Mouse (Mus musculus) embryonic facial prominence, embryonic 11.5 days (tissue): ENCODE measurements around the gene Fam71f2. TPM values are rescaled to one million over a fixed set of nuclear protein-coding genes. Genes with fewer than 3 reads are reported as not detected.
A peak's percentile ranks its signal among the peaks of the same experiment; 100 is the strongest.

Experiments used
- ATAC-seq: fragments of 200-750 bp; cut with Nextera tagmentation; replicated peaks from 2 replicates; pipeline ENCODE4 v1.8.0; 2017; ENCODE audit warnings: low read depth; ENCODE audit not compliant: insufficient number of reproducible peaks, low FRiP score, low TSS enrichment
- DNase-seq: peaks from one replicate; pipeline ENCODE4 v3.0.0-alpha.2; 2015; ENCODE audit warnings: low spot score
- H3K27ac ChIP-seq: fragments of 300-500 bp; sonication (generic); replicated peaks from 2 replicates; pipeline ENCODE4 v1.5.1; 2014; ENCODE audit warnings: mild to moderate bottlenecking, low read depth, low read length, control low read depth
- H3K27me3 ChIP-seq: fragments of 300-500 bp; sonication (generic); 2 replicates; pipeline ENCODE4 v1.6.1; 2014; ENCODE audit warnings: mild to moderate bottlenecking, low read length, moderate library complexity, mixed read lengths; ENCODE audit not compliant: control insufficient read depth, insufficient read depth
- H3K36me3 ChIP-seq: fragments of 300-500 bp; sonication (generic); replicated peaks from 2 replicates; pipeline ENCODE4 v1.6.1; 2014; ENCODE audit warnings: low read depth, mild to moderate bottlenecking, low read length, moderate library complexity, mixed read lengths; ENCODE audit not compliant: control insufficient read depth, insufficient read depth
- H3K4me1 ChIP-seq: fragments of 300-500 bp; sonication (generic); 2 replicates; pipeline ENCODE4 v1.6.1; 2014; ENCODE audit warnings: low read length, mixed read lengths; ENCODE audit not compliant: control insufficient read depth, insufficient read depth
- H3K4me2 ChIP-seq: fragments of 300-500 bp; sonication (generic); 2 replicates; pipeline ENCODE4 v1.6.1; 2014; ENCODE audit warnings: low read depth, mild to moderate bottlenecking, control low read depth, low read length, moderate library complexity
- H3K4me3 ChIP-seq: fragments of 300-500 bp; sonication (generic); 2 replicates; pipeline ENCODE4 v1.5.1; 2014; ENCODE audit warnings: low read depth, low read length, control low read depth
- H3K9ac ChIP-seq: fragments of 300-500 bp; sonication (generic); replicated peaks from 2 replicates; pipeline ENCODE4 v1.6.1; 2014; ENCODE audit warnings: mild to moderate bottlenecking, control low read depth, low read length
- H3K9me3 ChIP-seq: fragments of 300-500 bp; sonication (generic); replicated peaks from 2 replicates; pipeline ENCODE4 v1.6.1; 2016; ENCODE audit warnings: mild to moderate bottlenecking, low read length, inconsistent platforms, mixed read lengths; ENCODE audit not compliant: control insufficient read depth
- WGBS: fragments of 180-500 bp; shearing (Covaris S2); extraction: QIAGEN DNeasy Blood & Tissue Kit; methylation state at CpG from one replicate; pipeline ENCODE4 v1.1.7; 2014; 5-methylcytosine and 5-hydroxymethylcytosine counted together
- polyA plus RNA-seq: library from polyadenylated mRNA; unstranded; fragments of >200 nt; fragmentation: Nextera tagmentation; extraction: Ambion mirVana; gene quantifications from 2 replicates; pipeline ENCODE4 v1.2.1, GENCODE M21; 2014

Fam71f2 gene
- polyA plus RNA-seq, 1 experiment from 2014 or later, result 0.79 TPM

DNA sequence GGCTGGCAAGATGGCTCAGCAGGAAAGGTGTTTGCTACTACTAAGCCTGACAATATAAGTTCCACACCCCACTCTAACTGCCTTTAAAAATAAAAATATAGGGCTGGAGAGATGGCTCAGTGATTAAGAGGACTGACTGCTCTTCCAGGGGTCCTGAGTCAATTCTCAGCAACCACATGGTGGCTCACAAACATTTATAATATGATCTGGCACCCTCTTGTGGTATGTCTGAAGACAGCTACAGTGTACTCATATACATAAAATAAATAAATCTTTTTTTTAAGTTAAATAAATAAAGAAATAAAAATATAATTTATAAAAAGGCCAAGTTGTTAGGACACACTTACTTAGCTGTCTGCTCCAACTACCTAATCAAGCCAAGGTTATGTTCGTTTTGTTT is 37.1 kb upstream of the Fam71f2 start:
- Histone ChIP-seq H3K4me2 (no peak overlapping the region), H3K4me1 (no peaks in the 10 kb centered on the region), H3K9me3 (no peaks in the 10 kb centered on the region), H3K27me3 (no peaks in the 10 kb centered on the region), H3K36me3 (no peaks in the 10 kb centered on the region), H3K4me3 (no peak overlapping the region), H3K9ac (no peak overlapping the region), H3K27ac (no peak overlapping the region)
- ATAC-seq, result no peak
- WGBS, result 79% methylated on average over 1 of the region's 1 CpGs
- DNase-seq, result no peak

- Histone ChIP-seq H3K4me2 (no peak overlapping the region), H3K4me1 (no peaks in the 10 kb centered on the region), H3K27ac (no peak overlapping the region), H3K9ac (no peak overlapping the region), H3K27me3 (no peaks in the 10 kb centered on the region), H3K4me3 (no peak overlapping the region), H3K9me3 (no peaks in the 10 kb centered on the region), H3K36me3 (no peaks in the 10 kb centered on the region)
- ATAC-seq (no peak), DNase-seq (no peak)
- 72% methylated on average over 14 of the region's 14 CpGs for WGBS
These were observed 33.9 kb upstream of the Fam71f2 start for GRCm38 (mm10) chr6:29245272-29246120.

GRCm38 (mm10) chr6:29246183-29246582 is 33.2 kb upstream of the Fam71f2 start:
- Histone ChIP-seq H3K36me3 (no peaks in the 10 kb centered on the region), H3K27me3 (no peaks in the 10 kb centered on the region), H3K4me3 (no peak overlapping the region), H3K4me1 (no peaks in the 10 kb centered on the region), H3K4me2 (no peak overlapping the region), H3K9ac (no peak overlapping the region), H3K9me3 (no peaks in the 10 kb centered on the region), H3K27ac (no peak overlapping the region)
- 77% methylated on average over 3 of the region's 3 CpGs for WGBS
- no peak for ATAC-seq
- DNase-seq, result no peak

GRCm38 (mm10) chr6:29246585-29246984 is 32.8 kb upstream of the Fam71f2 start:
- Histone ChIP-seq H3K9ac (no peak overlapping the region), H3K4me2 (no peak overlapping the region), H3K36me3 (no peaks in the 10 kb centered on the region), H3K9me3 (no peaks in the 10 kb centered on the region), H3K27ac (no peak overlapping the region), H3K27me3 (no peaks in the 10 kb centered on the region), H3K4me1 (no peaks in the 10 kb centered on the region), H3K4me3 (no peak overlapping the region)
- ATAC-seq (no peak), DNase-seq (no peak)
- WGBS, result 38% methylated on average over 5 of the region's 5 CpGs

- DNase-seq (no peak), ATAC-seq (no peak)
- H3K27ac ChIP-seq, result no peak overlapping the region
- H3K4me3 ChIP-seq, result no peak overlapping the region
- no peaks in the 10 kb centered on the region for H3K4me1 ChIP-seq
- WGBS, result 42% methylated on average over 4 of the region's 4 CpGs
- no peaks in the 10 kb centered on the region for H3K36me3 ChIP-seq
- no peaks in the 10 kb centered on the region for H3K27me3 ChIP-seq
- H3K4me2 ChIP-seq, result no peak overlapping the region
- H3K9ac ChIP-seq, result no peak overlapping the region
- no peaks in the 10 kb centered on the region for H3K9me3 ChIP-seq
These were observed 32.3 kb upstream of the Fam71f2 start for GRCm38 (mm10) chr6:29247072-29247471.

DNA sequence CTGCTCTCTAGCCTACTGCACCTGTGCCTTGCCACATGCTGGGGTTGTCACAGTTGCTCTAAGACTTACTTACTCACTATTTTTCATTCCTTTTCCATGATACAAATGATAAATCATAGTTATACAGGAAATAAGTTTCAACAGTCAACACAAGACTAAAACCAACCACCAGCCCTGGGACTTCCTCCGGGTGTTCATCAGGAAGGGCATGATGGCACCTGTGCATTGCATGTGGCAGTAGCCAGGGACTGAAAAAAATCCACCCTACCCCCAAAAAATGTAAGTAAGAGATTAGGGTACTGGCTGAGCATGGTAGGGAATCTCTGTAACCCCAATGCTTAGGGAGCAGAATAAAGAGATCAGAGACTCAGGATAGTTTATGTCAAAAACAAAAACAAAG is 20.0 kb upstream of the Fam71f2 start:
- ATAC-seq (no peak), DNase-seq (no peak)
- Histone ChIP-seq H3K27me3 (no peaks in the 10 kb centered on the region), H3K36me3 (no peaks in the 10 kb centered on the region), H3K4me2 (no peak overlapping the region), H3K4me1 (no peaks in the 10 kb centered on the region), H3K27ac (no peak overlapping the region), H3K4me3 (no peak overlapping the region), H3K9me3 (no peaks in the 10 kb centered on the region), H3K9ac (no peak overlapping the region)
- 80% methylated on average over 1 of the region's 1 CpGs for WGBS

GRCm38 (mm10) chr6:29261831-29262230 is 17.6 kb upstream of the Fam71f2 start:
- Histone ChIP-seq H3K9me3 (no peaks in the 10 kb centered on the region), H3K4me2 (no peak overlapping the region), H3K36me3 (no peaks in the 10 kb centered on the region), H3K4me1 (no peaks in the 10 kb centered on the region), H3K9ac (no peak overlapping the region), H3K27ac (no peak overlapping the region), H3K27me3 (no peaks in the 10 kb centered on the region), H3K4me3 (no peak overlapping the region)
- ATAC-seq, result no peak
- 79% methylated on average over 5 of the region's 5 CpGs for WGBS
- DNase-seq, result no peak

DNA sequence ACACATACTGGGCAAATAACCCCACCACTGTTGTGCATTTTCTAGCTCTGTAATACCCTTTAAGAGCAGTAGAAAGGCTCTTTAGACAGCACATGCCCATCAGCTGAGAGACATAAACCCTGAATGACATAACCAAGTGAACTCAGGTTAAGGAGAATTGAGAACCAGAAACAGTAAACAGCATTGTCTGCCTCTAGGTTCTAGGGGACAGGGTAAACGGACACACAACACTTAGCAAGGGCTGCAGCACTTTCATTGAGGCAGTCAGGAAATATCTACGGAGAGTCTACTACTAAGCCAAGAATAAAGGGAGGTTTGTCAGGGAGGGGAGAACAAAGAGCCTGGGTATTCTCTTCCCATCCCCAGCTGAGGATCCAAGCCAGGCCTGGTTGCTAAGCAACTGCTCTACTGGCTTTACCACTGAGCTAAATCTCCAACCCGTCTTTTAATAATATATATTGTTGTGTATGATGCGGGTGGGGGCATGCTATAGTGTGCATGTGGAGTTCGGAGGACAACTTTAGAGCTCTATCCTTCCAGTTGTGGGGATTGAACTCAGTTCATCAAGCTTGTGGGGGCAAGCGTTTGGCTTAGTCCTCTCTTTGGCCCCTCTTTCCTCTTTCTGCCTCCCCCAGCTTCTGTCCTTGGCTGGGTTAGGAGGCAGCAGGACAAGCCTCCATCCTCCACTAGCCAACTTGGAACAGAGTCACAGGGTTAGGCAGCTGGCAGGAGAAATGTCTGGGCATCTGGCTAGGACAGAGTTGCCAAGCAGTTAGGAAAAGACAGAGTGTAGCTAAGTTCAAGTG is 15.5 kb upstream of the Fam71f2 start:
- WGBS, result 63% methylated on average over 6 of the region's 6 CpGs
- Histone ChIP-seq H3K27ac (no peak overlapping the region), H3K27me3 (no peaks in the 10 kb centered on the region)

More for the DNA sequence above, 15.5 kb upstream of the Fam71f2 start:
- ATAC-seq (no peak), DNase-seq (peak; percentile 13)
- Histone ChIP-seq H3K4me3 (no peak overlapping the region), H3K9me3 (no peaks in the 10 kb centered on the region), H3K36me3 (no peaks in the 10 kb centered on the region), H3K9ac (no peak overlapping the region), H3K4me1 (no peaks in the 10 kb centered on the region), H3K4me2 (no peak overlapping the region)
